Mouse (Mus musculus): Measurements from ENCODE around the gene Ctc1. TPM values are rescaled to one million over a fixed set of nuclear protein-coding genes. Genes with fewer than 3 reads are reported as not detected.
A peak's percentile ranks its signal among the peaks of the same experiment; 100 is the strongest.

Ctc1 gene
- polyA plus RNA-seq, 1 experiment, result 20.0 TPM

- no peak for TF ChIP-seq POLR2A (IDR thresholded peaks at IDR 0.05; ENCODE audit: low read depth, low read length)
- no peak; the same call in 1 of the 2 replicates for TF ChIP-seq CTCF (IDR thresholded peaks at IDR 0.05; ENCODE audit: extremely low read depth, insufficient read length, insufficient replicate concordance, low read depth, low read length)
- Histone ChIP-seq H3K27me3 (ENCODE audit: control insufficient read depth, insufficient read depth, low read length) (no peaks in the 10 kb centered on the region), H3K36me3 (ENCODE audit: control insufficient read depth, insufficient read depth, low read length) (no peaks in the 10 kb centered on the region), H3K27ac (ENCODE audit: insufficient read depth, low read depth, low read length) (peak overlapping the region; percentile 60), H3K4me1 (ENCODE audit: control insufficient read depth, insufficient read depth, insufficient read length, low read length) (peaks cover 10% of the 10 kb centered on the region; the same call in 1 of the 2 replicates), H3K4me3 (ENCODE audit: low read depth, low read length) (peak overlapping the region; percentile 74)
- 2% methylated on average over 13 of the region's 13 CpGs for WGBS
These were observed 54.4 kb downstream of the Ctc1 start for GRCm38 (mm10) chr11:69070093-69070492.

GRCm38 (mm10) chr11:69070590-69071222 is 55.0 kb downstream of the Ctc1 start, which contains the start of gene Tmem107:
TSS of gene Tmem107 (plus strand) at chr11:69070806.
- H3K27me3 ChIP-seq (ENCODE audit: control insufficient read depth, insufficient read depth, low read length), result no peaks in the 10 kb centered on the region
- H3K4me1 ChIP-seq (ENCODE audit: control insufficient read depth, insufficient read depth, insufficient read length, low read length), result peaks cover 10% of the 10 kb centered on the region; the same call in 1 of the 2 replicates
- peak within 1 kb of the TSS; percentile 60 for H3K27ac ChIP-seq (ENCODE audit: insufficient read depth, low read depth, low read length)
- peak within 1 kb of the TSS; percentile 74 for H3K4me3 ChIP-seq (ENCODE audit: low read depth, low read length)
- TF ChIP-seq CTCF (IDR thresholded peaks at IDR 0.05; ENCODE audit: extremely low read depth, insufficient read length, insufficient replicate concordance, low read depth, low read length), result no peak
- TF ChIP-seq POLR2A (IDR thresholded peaks at IDR 0.05; ENCODE audit: low read depth, low read length), result peak; percentile 85
- WGBS, result under 1% methylated on average over 47 of the region's 47 CpGs
- H3K36me3 ChIP-seq (ENCODE audit: control insufficient read depth, insufficient read depth, low read length), result no peaks in the 10 kb centered on the region

GRCm38 (mm10) chr11:69071262-69071661 is 55.6 kb downstream of the Ctc1 start:
- peak overlapping the region; percentile 60; the same call in 1 of the 2 replicates for H3K27ac ChIP-seq (ENCODE audit: insufficient read depth, low read depth, low read length)

GRCm38 (mm10) chr11:69072234-69072633 is 56.5 kb downstream of the Ctc1 start:
- 88% methylated on average over 11 of the region's 11 CpGs for WGBS
- TF ChIP-seq POLR2A (IDR thresholded peaks at IDR 0.05; ENCODE audit: low read depth, low read length) (no peak), CTCF (IDR thresholded peaks at IDR 0.05; ENCODE audit: extremely low read depth, insufficient read length, insufficient replicate concordance, low read depth, low read length) (no peak)

More at GRCm38 (mm10) chr11:69071262-69071661, 55.6 kb downstream of the Ctc1 start:
- Histone ChIP-seq H3K27me3 (ENCODE audit: control insufficient read depth, insufficient read depth, low read length) (no peaks in the 10 kb centered on the region), H3K36me3 (ENCODE audit: control insufficient read depth, insufficient read depth, low read length) (no peaks in the 10 kb centered on the region), H3K4me3 (ENCODE audit: low read depth, low read length) (peak overlapping the region; percentile 74), H3K4me1 (ENCODE audit: control insufficient read depth, insufficient read depth, insufficient read length, low read length) (peaks cover 8% of the 10 kb centered on the region; the same call in 1 of the 2 replicates)
- TF ChIP-seq POLR2A (IDR thresholded peaks at IDR 0.05; ENCODE audit: low read depth, low read length), result no peak
- TF ChIP-seq CTCF (IDR thresholded peaks at IDR 0.05; ENCODE audit: extremely low read depth, insufficient read length, insufficient replicate concordance, low read depth, low read length), result no peak
- WGBS, result 36% methylated on average over 9 of the region's 9 CpGs

GRCm38 (mm10) chr11:69072666-69073064 is 57.0 kb downstream of the Ctc1 start:
- WGBS, result 7% methylated on average over 9 of the region's 9 CpGs
- TF ChIP-seq POLR2A (IDR thresholded peaks at IDR 0.05; ENCODE audit: low read depth, low read length) (no peak), CTCF (IDR thresholded peaks at IDR 0.05; ENCODE audit: extremely low read depth, insufficient read length, insufficient replicate concordance, low read depth, low read length) (no peak)
- no peaks in the 10 kb centered on the region for H3K27me3 ChIP-seq (ENCODE audit: control insufficient read depth, insufficient read depth, low read length)
- peak overlapping the region; percentile 43 for H3K4me3 ChIP-seq (ENCODE audit: low read depth, low read length)
- peaks cover 5% of the 10 kb centered on the region; the same call in 1 of the 2 replicates for H3K4me1 ChIP-seq (ENCODE audit: control insufficient read depth, insufficient read depth, insufficient read length, low read length)
- no peaks in the 10 kb centered on the region for H3K36me3 ChIP-seq (ENCODE audit: control insufficient read depth, insufficient read depth, low read length)
- no peak overlapping the region for H3K27ac ChIP-seq (ENCODE audit: insufficient read depth, low read depth, low read length)

More at GRCm38 (mm10) chr11:69072234-69072633, 56.5 kb downstream of the Ctc1 start:
- H3K27ac ChIP-seq (ENCODE audit: insufficient read depth, low read depth, low read length), result no peak overlapping the region
- no peaks in the 10 kb centered on the region for H3K27me3 ChIP-seq (ENCODE audit: control insufficient read depth, insufficient read depth, low read length)
- no peak overlapping the region for H3K4me3 ChIP-seq (ENCODE audit: low read depth, low read length)
- H3K4me1 ChIP-seq (ENCODE audit: control insufficient read depth, insufficient read depth, insufficient read length, low read length), result peaks cover 5% of the 10 kb centered on the region; the same call in 1 of the 2 replicates
- no peaks in the 10 kb centered on the region for H3K36me3 ChIP-seq (ENCODE audit: control insufficient read depth, insufficient read depth, low read length)

GRCm38 (mm10) chr11:69073065-69073888 is 57.6 kb downstream of the Ctc1 start:
- Histone ChIP-seq H3K27me3 (ENCODE audit: control insufficient read depth, insufficient read depth, low read length) (no peaks in the 10 kb centered on the region), H3K4me1 (ENCODE audit: control insufficient read depth, insufficient read depth, insufficient read length, low read length) (peaks cover 5% of the 10 kb centered on the region; the same call in 1 of the 2 replicates), H3K4me3 (ENCODE audit: low read depth, low read length) (no peak overlapping the region), H3K36me3 (ENCODE audit: control insufficient read depth, insufficient read depth, low read length) (no peaks in the 10 kb centered on the region), H3K27ac (ENCODE audit: insufficient read depth, low read depth, low read length) (peak overlapping the region; percentile 68)
- TF ChIP-seq POLR2A (IDR thresholded peaks at IDR 0.05; ENCODE audit: low read depth, low read length) (no peak), CTCF (IDR thresholded peaks at IDR 0.05; ENCODE audit: extremely low read depth, insufficient read length, insufficient replicate concordance, low read depth, low read length) (no peak)
- under 1% methylated on average over 14 of the region's 14 CpGs for WGBS
